Mouse (Mus musculus) ovary, postnatal 10 days (tissue): Measurements from ENCODE around the gene Gm20855.
"Not testable (repeated sequence)": the region's sequence is repeated elsewhere in the genome, so short reads cannot be mapped to it uniquely, and the experiment has no call there.

Source experiments
- DNase-seq: peaks from one replicate; pipeline ENCODE4 v3.0.0; 2022; ENCODE audit warnings: low spot score

The Gm20855 gene

GRCm38 (mm10) chrY:35131733-35132132 is at the start of gene Gm20855:
Gene Gm20855 (minus strand): TSS chrY:35131833.
- not testable (repeated sequence) for DNase-seq
